Mouse (Mus musculus): ENCODE results near the gene Dck. TPM values are rescaled to one million over a fixed set of nuclear protein-coding genes. Genes with fewer than 3 reads are reported as not detected.
A peak's percentile ranks its signal among the peaks of the same experiment; 100 is the strongest.
"Not testable (repeated sequence)": the region's sequence is repeated elsewhere in the genome, so short reads cannot be mapped to it uniquely, and the experiment has no call there.

The Dck gene
- total RNA-seq (2021) = 10 to 100 TPM; 13.7 to 13.8 TPM

- DNase-seq (ENCODE audit: extremely low spot score in 1 of 2, low spot score in 1 of 2) = peak; percentile 92 to 93
These were observed at the start of gene Dck for GRCm38 (mm10) chr5:88764987-88765481. Dck (plus strand) TSS chr5:88764996.

GRCm38 (mm10) chr5:88716983-88717382 lies 47.8 kb upstream of the Dck start:
- DNase-seq (ENCODE audit: extremely low spot score in 1 of 2, low spot score in 1 of 2) = no peak

- DNase-seq (ENCODE audit: extremely low spot score in 1 of 2, low spot score in 1 of 2) = peak; percentile 97 to 98
These were observed 44.4 kb upstream of the Dck start, which contains the start of gene Mob1b for GRCm38 (mm10) chr5:88720116-88721002. Mob1b (plus strand) TSS chr5:88720855.

GRCm38 (mm10) chr5:88721003-88721475 lies 43.8 kb upstream of the Dck start:
- DNase-seq (ENCODE audit: extremely low spot score in 1 of 2, low spot score in 1 of 2) = no peak

GRCm38 (mm10) chr5:88721565-88722212 lies 43.1 kb upstream of the Dck start:
- peak; percentile 29 to 31 for DNase-seq (ENCODE audit: extremely low spot score in 1 of 2, low spot score in 1 of 2)

GRCm38 (mm10) chr5:88722213-88722600 lies 42.6 kb upstream of the Dck start:
- DNase-seq (ENCODE audit: extremely low spot score in 1 of 2, low spot score in 1 of 2) = peak in 1 of 2 experiments; percentile 19

- DNase-seq (ENCODE audit: extremely low spot score in 1 of 2, low spot score in 1 of 2) = no peak
These were observed 40.8 kb upstream of the Dck start for GRCm38 (mm10) chr5:88724030-88724429.

GRCm38 (mm10) chr5:88727593-88728144 lies 37.1 kb upstream of the Dck start:
- DNase-seq (ENCODE audit: extremely low spot score in 1 of 2, low spot score in 1 of 2) = no peak

GRCm38 (mm10) chr5:88734786-88735185 lies 30.0 kb upstream of the Dck start:
- DNase-seq (ENCODE audit: extremely low spot score in 1 of 2, low spot score in 1 of 2) = peak in 1 of 2 experiments; percentile 17

GRCm38 (mm10) chr5:88741065-88741464 lies 23.7 kb upstream of the Dck start:
- not testable (repeated sequence) for DNase-seq (ENCODE audit: extremely low spot score in 1 of 2, low spot score in 1 of 2)

- no peak for DNase-seq (ENCODE audit: extremely low spot score in 1 of 2, low spot score in 1 of 2)
These were observed 17.0 kb upstream of the Dck start for GRCm38 (mm10) chr5:88747774-88748173.

GRCm38 (mm10) chr5:88753199-88753598 lies 11.6 kb upstream of the Dck start:
- no peak for DNase-seq (ENCODE audit: extremely low spot score in 1 of 2, low spot score in 1 of 2)

GRCm38 (mm10) chr5:88762611-88763010 lies 2.2 kb upstream of the Dck start:
- no peak for DNase-seq (ENCODE audit: extremely low spot score in 1 of 2, low spot score in 1 of 2)

- no peak for DNase-seq (ENCODE audit: extremely low spot score in 1 of 2, low spot score in 1 of 2)
These were observed 288 bp upstream of the Dck start for GRCm38 (mm10) chr5:88764430-88764986.

- DNase-seq (ENCODE audit: extremely low spot score in 1 of 2, low spot score in 1 of 2) = no peak
These were observed 791 bp downstream of the Dck start for GRCm38 (mm10) chr5:88765587-88765986.

- DNase-seq (ENCODE audit: extremely low spot score in 1 of 2, low spot score in 1 of 2) = no peak
These were observed 1.3 kb downstream of the Dck start for GRCm38 (mm10) chr5:88766121-88766520.

- DNase-seq (ENCODE audit: extremely low spot score in 1 of 2, low spot score in 1 of 2) = no peak
These were observed 2.1 kb downstream of the Dck start for GRCm38 (mm10) chr5:88766863-88767262.

GRCm38 (mm10) chr5:88768201-88768600 lies 3.4 kb downstream of the Dck start:
- no peak for DNase-seq (ENCODE audit: extremely low spot score in 1 of 2, low spot score in 1 of 2)

GRCm38 (mm10) chr5:88782072-88782765 lies 17.4 kb downstream of the Dck start:
- DNase-seq (ENCODE audit: extremely low spot score in 1 of 2, low spot score in 1 of 2) = no peak

- DNase-seq (ENCODE audit: extremely low spot score in 1 of 2, low spot score in 1 of 2) = no peak
These were observed 20.3 kb downstream of the Dck start for GRCm38 (mm10) chr5:88785059-88785458.

Measured in layer of hippocampus, postnatal 25 days (tissue).